Mouse (Mus musculus): ENCODE data around the gene Arsg. TPM values are rescaled to one million over a fixed set of nuclear protein-coding genes. Genes with fewer than 3 reads are reported as not detected.

Arsg gene
- total RNA-seq, 4 experiments from 2014 or later, result 1.1 to 1.8 (median 1.2) TPM

DNA sequence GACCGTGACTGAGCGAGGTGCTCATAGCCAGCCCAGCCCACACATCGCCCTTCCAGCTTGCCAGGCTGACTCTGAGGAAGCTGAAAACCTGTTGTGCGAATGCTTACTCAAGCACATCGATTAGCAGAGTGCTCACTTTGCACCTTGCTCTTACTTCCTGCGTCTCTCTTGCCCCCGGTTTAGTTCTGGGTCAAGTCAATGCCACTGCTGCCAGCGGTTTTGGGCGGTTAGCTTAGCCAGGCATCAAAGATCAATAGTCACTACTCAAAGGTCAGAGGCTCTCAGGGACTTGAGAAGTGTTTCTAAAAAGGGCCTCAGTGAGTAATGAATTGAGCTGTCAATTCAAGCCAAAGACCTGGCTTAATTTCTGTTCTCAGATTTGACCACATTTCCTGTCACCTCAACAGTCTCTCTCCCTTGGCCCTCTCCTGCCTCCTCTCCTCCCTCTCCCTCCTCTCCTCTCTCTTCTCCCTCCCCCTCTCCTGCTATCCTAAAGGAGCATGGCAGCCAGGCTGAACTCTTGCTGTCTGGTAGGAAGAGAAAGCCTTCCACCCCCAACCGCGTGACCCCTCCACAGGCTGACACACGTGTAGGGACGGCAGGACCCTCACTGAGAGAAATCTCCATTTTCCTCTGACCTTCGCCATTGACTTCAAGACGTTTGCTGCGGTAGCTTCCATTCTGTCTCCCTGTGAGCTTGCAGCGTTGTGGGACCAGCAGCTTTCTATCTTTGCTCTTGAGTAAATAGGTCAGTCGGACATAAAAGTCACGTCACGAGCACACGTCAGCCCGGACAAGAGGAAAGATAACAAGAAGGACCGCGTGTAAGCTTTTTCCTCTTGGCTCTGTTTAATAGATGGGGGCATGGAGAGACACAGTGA lies 22.0 kb downstream of the Arsg start:
- DNase-seq (ENCODE audit: low spot score in 2 of 2), result no peak

- DNase-seq (ENCODE audit: low spot score in 2 of 2), result no peak
Observed at GRCm38 (mm10) chr11:109495771-109496474, 22.7 kb downstream of the Arsg start.

DNA sequence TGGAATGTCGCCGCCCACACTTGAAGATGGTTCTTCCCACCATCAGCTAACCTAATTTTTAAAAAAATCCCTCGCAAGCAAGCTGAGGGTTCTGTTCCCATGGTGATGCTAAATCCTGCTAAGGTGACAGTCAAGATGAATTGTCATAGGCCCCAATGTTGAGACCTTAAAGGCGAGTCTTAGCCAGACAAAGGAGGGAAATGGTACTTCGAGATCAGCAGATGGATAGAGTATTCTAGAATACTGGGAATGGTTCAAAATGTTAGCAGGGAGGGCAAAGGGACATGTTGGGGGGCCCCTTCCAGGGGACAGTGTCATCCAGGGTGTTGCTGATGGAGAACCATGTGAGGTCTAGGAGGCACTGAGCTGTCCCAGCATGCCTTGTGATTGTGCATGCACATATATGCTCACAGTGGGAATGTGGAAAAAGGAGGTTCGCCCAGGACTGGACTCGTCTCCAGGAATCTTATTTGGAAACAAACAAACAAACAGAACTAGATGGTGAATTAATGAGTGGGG lies 23.4 kb downstream of the Arsg start:
- no peak for DNase-seq (ENCODE audit: low spot score in 2 of 2)

GRCm38 (mm10) chr11:109496996-109497714 lies 24.0 kb downstream of the Arsg start:
- DNase-seq (ENCODE audit: low spot score in 2 of 2), result no peak

DNA sequence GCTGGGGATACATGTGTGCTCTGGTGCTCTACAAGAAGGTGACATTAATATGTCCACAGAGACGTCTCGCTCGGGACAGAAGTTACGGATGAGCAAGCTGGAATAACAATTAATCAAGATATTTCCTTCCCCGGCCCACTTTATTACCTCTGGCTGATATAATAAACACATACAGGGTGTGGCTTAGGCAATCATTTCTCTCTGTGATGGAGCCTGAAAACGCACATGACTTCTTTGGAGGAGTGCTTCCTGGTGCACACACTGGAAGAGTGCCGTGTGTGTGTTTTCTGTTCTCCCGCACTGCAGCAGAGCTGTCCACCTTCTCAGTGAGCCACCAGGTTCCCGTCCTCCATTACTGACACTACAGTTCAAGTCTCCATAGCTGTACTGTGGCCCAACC lies 24.8 kb downstream of the Arsg start:
- no peak for DNase-seq (ENCODE audit: low spot score in 2 of 2)

GRCm38 (mm10) chr11:109500206-109500605 lies 27.0 kb downstream of the Arsg start:
- DNase-seq (ENCODE audit: low spot score in 2 of 2), result peak in 1 of 2 experiments; percentile 7

DNA sequence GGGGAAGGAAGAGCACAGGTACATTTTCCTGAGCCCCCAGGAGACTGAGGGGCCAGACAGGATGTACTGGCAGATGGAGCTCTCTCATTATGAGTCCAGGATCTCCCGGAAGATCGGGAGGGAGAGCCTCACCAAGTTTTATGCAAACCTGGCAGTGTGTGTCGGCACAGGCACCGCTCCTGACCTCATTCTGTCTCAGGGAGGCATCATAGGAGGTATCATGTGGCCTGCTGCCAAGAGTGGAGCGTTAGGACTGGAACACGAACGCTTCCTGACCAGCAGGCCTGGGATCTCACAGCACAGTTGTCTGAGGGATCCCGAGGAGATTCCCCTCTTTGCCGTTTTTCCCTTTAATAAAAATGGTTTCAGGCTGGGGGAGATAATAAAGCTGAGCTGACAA lies 31.8 kb downstream of the Arsg start:
- DNase-seq (ENCODE audit: low spot score in 2 of 2), result peak; percentile 10 to 36

- no peak for DNase-seq (ENCODE audit: low spot score in 2 of 2)
Observed at GRCm38 (mm10) chr11:109505823-109506222, 32.6 kb downstream of the Arsg start.

DNA sequence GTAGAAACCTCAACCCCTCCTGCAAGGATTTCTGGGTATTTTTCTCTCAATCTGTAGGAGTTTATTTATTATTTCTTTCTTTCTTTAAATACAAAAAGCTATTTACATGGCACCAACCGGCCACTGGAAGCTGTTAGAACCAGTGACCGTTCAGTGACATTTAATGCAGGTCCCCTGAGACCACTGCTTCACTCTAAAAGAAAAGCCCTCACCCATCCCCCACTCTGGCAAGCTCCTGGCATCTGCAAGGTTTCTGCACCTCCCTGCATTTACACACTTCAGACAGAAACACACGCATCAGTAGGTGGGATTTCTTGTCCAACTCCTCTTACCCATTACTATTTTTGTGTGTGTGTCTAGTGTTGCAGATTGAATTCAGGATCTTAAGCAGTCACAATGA lies 33.9 kb downstream of the Arsg start:
- DNase-seq (ENCODE audit: low spot score in 2 of 2), result no peak

- DNase-seq (ENCODE audit: low spot score in 2 of 2), result no peak
Observed at GRCm38 (mm10) chr11:109512995-109513675, 40.0 kb downstream of the Arsg start.

- DNase-seq (ENCODE audit: low spot score in 2 of 2), result no peak
Observed at GRCm38 (mm10) chr11:109514064-109514612, 41.0 kb downstream of the Arsg start.

- DNase-seq (ENCODE audit: low spot score in 2 of 2), result no peak
Observed at GRCm38 (mm10) chr11:109517330-109517729, 44.2 kb downstream of the Arsg start.

- DNase-seq (ENCODE audit: low spot score in 2 of 2), result no peak
Observed at GRCm38 (mm10) chr11:109517816-109518215, 44.6 kb downstream of the Arsg start.

- DNase-seq (ENCODE audit: low spot score in 2 of 2), result no peak
Observed at GRCm38 (mm10) chr11:109520958-109521357, 47.8 kb downstream of the Arsg start.

DNA sequence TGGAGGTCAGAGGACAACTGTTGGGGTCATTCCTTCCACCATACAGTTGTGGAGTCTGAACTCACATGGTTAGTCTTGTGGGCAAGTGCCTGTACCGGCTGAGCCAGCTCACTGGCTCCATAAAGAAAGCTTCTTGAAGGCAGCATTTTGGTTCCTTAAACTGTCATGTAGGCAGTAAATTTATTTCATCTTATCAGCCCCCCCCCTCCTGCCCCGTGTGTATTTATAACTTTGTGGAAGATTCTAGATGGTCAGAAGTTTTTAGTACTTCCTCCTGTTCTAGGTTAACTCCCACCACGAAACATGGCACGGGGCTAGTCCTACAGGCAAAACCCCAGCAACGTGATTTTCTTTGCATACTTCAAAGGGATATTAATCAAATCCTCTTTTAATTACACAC lies 51.7 kb downstream of the Arsg start:
- DNase-seq (ENCODE audit: low spot score in 2 of 2), result no peak

GRCm38 (mm10) chr11:109525571-109525970 lies 52.4 kb downstream of the Arsg start:
- no peak for DNase-seq (ENCODE audit: low spot score in 2 of 2)

GRCm38 (mm10) chr11:109530030-109530429 lies 56.9 kb downstream of the Arsg start:
- DNase-seq (ENCODE audit: low spot score in 2 of 2), result no peak

- DNase-seq (ENCODE audit: low spot score in 2 of 2), result no peak
Observed at GRCm38 (mm10) chr11:109535966-109536365, 62.8 kb downstream of the Arsg start.

DNA sequence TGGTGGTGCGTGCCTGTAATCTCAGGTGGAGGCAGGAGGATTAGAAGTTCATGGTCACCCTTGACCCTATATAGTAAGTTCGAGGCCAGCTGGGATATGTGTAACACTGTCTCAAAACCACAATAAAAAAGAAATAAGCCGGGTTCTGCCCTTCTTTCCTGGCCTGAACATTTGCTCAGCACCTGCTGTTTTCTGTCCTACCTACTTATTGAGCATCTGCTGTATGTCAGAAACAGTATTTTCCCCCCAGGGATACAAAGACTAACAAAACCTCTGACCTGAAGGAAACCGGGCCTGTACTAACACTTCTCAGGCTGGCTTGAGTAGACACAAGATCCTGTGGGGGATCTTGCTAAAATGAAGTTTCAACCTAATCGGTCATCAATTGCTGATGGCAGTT lies 63.8 kb downstream of the Arsg start:
- DNase-seq (ENCODE audit: low spot score in 2 of 2), result no peak

DNA sequence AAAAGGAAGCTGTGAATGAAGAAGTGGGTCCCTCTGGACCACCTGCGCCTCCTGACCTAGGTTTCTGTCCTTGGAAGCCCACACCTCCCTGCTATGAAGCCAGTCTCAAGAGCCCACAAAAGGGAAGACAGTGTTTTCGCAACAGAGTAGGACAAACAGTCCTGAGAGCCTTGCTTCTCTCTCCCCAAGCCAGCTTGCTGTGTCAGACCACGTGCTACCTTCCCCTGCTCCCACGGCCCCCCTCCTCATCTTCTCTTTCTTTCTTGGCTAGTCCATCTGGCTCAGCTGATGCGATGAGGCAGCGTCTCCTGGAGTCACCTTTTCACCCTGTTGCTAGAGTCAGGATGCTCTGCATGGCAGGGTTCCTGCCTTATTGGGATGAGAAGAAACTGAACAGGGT lies 66.1 kb downstream of the Arsg start:
- no peak for DNase-seq (ENCODE audit: low spot score in 2 of 2)

- no peak for DNase-seq (ENCODE audit: low spot score in 2 of 2)
Observed at GRCm38 (mm10) chr11:109543466-109543865, 70.3 kb downstream of the Arsg start.

Data from gastrocnemius, adult 8-10 months (tissue).